Mouse (Mus musculus): Measurements from ENCODE around the gene Hmx2. TPM values are rescaled to one million over a fixed set of nuclear protein-coding genes. Genes with fewer than 3 reads are reported as not detected.

Hmx2 gene
- total and polyA plus RNA-seq, 2 experiments from 2014 or later = 0.56 to 0.99 TPM

- WGBS = under 1% methylated on average over 42 of the region's 42 CpGs
- no peaks in the 10 kb centered on the region for H3K36me3 ChIP-seq (ENCODE audit: insufficient read depth, low read length)
- no peak overlapping the region for H3K4me3 ChIP-seq (ENCODE audit: low read length)
- H3K4me1 ChIP-seq (ENCODE audit: insufficient read depth, low read length) = no peaks in the 10 kb centered on the region
- ATAC-seq (no peak), DNase-seq (ENCODE audit: low spot score) (no peak)
- no peak overlapping the region for H3K4me2 ChIP-seq (ENCODE audit: low read depth, low read length)
- H3K9ac ChIP-seq (replicated peaks; ENCODE audit: low read length) = no peak overlapping the region
- TF ChIP-seq CTCF (IDR thresholded peaks at IDR 0.05; ENCODE audit: low read depth) = no peak
- H3K27me3 ChIP-seq (ENCODE audit: insufficient read depth, low read length) = peaks cover 83% of the 10 kb centered on the region
- H3K27ac ChIP-seq = no peak overlapping the region
- no peaks in the 10 kb centered on the region for H3K9me3 ChIP-seq (ENCODE audit: low read length)
Observed at GRCm38 (mm10) chr7:131551931-131552741, 3.6 kb downstream of the Hmx2 start.

DNA sequence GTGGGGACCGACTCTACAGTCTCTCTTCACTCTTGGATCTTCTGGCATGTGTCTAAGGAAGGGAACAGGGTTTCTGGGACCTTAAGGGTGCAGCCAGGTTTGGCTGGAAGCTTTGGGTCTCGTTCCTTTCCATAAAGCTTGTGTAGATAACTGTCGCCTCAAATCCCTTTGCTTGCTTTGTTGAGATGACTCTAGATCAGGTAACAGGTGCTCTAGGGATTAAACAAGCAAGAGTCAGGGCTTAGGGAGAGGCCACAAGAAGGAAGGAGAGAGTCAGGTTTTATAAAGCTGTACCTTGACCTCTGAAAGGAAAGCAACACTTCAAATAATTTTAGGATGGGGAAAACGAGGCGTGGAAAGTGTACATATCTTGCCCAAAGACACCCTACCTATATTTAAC lies 4.2 kb downstream of the Hmx2 start:
- DNase-seq (ENCODE audit: low spot score) (no peak), ATAC-seq (no peak)
- no peaks in the 10 kb centered on the region for H3K4me1 ChIP-seq (ENCODE audit: insufficient read depth, low read length)
- H3K9ac ChIP-seq (replicated peaks; ENCODE audit: low read length) = no peak overlapping the region
- no peaks in the 10 kb centered on the region for H3K36me3 ChIP-seq (ENCODE audit: insufficient read depth, low read length)
- H3K27ac ChIP-seq = no peak overlapping the region
- TF ChIP-seq CTCF (IDR thresholded peaks at IDR 0.05; ENCODE audit: low read depth) = no peak
- WGBS = 2% methylated on average over 5 of the region's 5 CpGs
- no peak overlapping the region for H3K4me2 ChIP-seq (ENCODE audit: low read depth, low read length)
- H3K4me3 ChIP-seq (ENCODE audit: low read length) = no peak overlapping the region
- H3K9me3 ChIP-seq (ENCODE audit: low read length) = no peaks in the 10 kb centered on the region
- H3K27me3 ChIP-seq (ENCODE audit: insufficient read depth, low read length) = peaks cover 81% of the 10 kb centered on the region

DNA sequence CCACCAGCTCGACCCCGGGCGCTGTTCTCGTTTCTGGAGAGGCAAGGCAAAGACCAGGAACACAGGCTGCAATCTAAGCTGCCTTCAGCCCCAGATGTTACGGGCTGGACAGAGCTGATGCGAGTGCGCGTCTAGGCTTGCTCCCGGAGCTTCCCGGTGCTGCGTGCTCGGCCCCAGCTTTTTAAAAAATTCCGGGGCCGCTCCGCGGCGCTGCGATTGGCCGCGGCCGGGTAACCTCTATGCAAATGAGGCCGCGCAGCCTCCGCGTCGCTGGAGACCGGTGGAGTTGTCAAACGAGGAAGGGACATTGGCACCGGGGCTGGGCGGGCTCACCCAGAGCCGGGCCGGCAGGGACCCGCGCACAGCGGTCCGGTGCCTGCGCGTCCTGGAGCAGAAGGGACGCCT lies 5.2 kb downstream of the Hmx2 start:
- TF ChIP-seq CTCF (IDR thresholded peaks at IDR 0.05; ENCODE audit: low read depth) = no peak
- Histone ChIP-seq H3K4me1 (ENCODE audit: insufficient read depth, low read length) (no peaks in the 10 kb centered on the region), H3K4me2 (ENCODE audit: low read depth, low read length) (peak overlapping the region; percentile 40), H3K9me3 (ENCODE audit: low read length) (no peaks in the 10 kb centered on the region), H3K27me3 (ENCODE audit: insufficient read depth, low read length) (peaks cover 79% of the 10 kb centered on the region), H3K27ac (no peak overlapping the region), H3K9ac (replicated peaks; ENCODE audit: low read length) (no peak overlapping the region), H3K36me3 (ENCODE audit: insufficient read depth, low read length) (no peaks in the 10 kb centered on the region), H3K4me3 (ENCODE audit: low read length) (peak overlapping the region; percentile 27)
- no peak for DNase-seq (ENCODE audit: low spot score)
- ATAC-seq = peak; percentile 13; the same call in 1 of the 2 replicates
- under 1% methylated on average over 39 of the region's 39 CpGs for WGBS

GRCm38 (mm10) chr7:131554341-131555180 lies 6.0 kb downstream of the Hmx2 start:
- Histone ChIP-seq H3K9me3 (ENCODE audit: low read length) (no peaks in the 10 kb centered on the region), H3K36me3 (ENCODE audit: insufficient read depth, low read length) (no peaks in the 10 kb centered on the region), H3K9ac (replicated peaks; ENCODE audit: low read length) (no peak overlapping the region), H3K27me3 (ENCODE audit: insufficient read depth, low read length) (peaks cover 80% of the 10 kb centered on the region), H3K27ac (no peak overlapping the region), H3K4me2 (ENCODE audit: low read depth, low read length) (peak overlapping the region; percentile 40), H3K4me3 (ENCODE audit: low read length) (peak overlapping the region; percentile 27), H3K4me1 (ENCODE audit: insufficient read depth, low read length) (no peaks in the 10 kb centered on the region)
- no peak for DNase-seq (ENCODE audit: low spot score)
- ATAC-seq = peak; percentile 43; the same call in 1 of the 2 replicates
- no peak for TF ChIP-seq CTCF (IDR thresholded peaks at IDR 0.05; ENCODE audit: low read depth)
- WGBS = 1% methylated on average over 44 of the region's 45 CpGs

GRCm38 (mm10) chr7:131555301-131556081 lies 6.9 kb downstream of the Hmx2 start:
- H3K9me3 ChIP-seq (ENCODE audit: low read length) = no peaks in the 10 kb centered on the region
- H3K4me1 ChIP-seq (ENCODE audit: insufficient read depth, low read length) = no peaks in the 10 kb centered on the region
- under 1% methylated on average over 68 of the region's 68 CpGs for WGBS
- no peaks in the 10 kb centered on the region for H3K36me3 ChIP-seq (ENCODE audit: insufficient read depth, low read length)
- no peak overlapping the region for H3K27ac ChIP-seq
- ATAC-seq (no peak), DNase-seq (ENCODE audit: low spot score) (no peak)
- peak overlapping the region; percentile 29 for H3K4me2 ChIP-seq (ENCODE audit: low read depth, low read length)
- no peak for TF ChIP-seq CTCF (IDR thresholded peaks at IDR 0.05; ENCODE audit: low read depth)
- H3K9ac ChIP-seq (replicated peaks; ENCODE audit: low read length) = no peak overlapping the region
- H3K27me3 ChIP-seq (ENCODE audit: insufficient read depth, low read length) = peaks cover 72% of the 10 kb centered on the region
- 0 out of 2 replicates have a peak overlapping the region, but pooled peaks have one; percentile 3 for H3K4me3 ChIP-seq (ENCODE audit: low read length)

DNA sequence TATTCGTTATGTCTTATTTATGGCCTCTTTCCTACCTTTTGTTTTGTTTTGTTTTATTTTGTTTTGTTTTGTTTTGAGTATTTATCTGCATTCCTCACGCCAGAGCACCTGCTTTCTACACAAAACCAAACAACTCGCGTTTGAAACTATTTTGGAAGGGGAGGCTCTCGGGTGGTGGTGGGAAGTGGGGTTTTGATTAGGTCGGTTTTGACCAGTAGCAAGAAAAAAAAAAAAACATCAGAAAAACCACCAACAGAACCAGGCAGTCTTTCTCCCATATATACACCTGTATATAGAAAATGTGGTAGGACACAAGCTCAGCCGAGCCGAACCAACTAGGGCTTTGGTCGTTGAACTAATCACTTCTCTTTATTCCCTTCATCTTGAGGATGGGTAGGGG lies 7.5 kb downstream of the Hmx2 start:
- H3K4me2 ChIP-seq (ENCODE audit: low read depth, low read length) = no peak overlapping the region

More for the DNA sequence above, 7.5 kb downstream of the Hmx2 start:
- Histone ChIP-seq H3K9me3 (ENCODE audit: low read length) (no peaks in the 10 kb centered on the region), H3K27me3 (ENCODE audit: insufficient read depth, low read length) (peaks cover 65% of the 10 kb centered on the region), H3K27ac (no peak overlapping the region), H3K4me1 (ENCODE audit: insufficient read depth, low read length) (peaks cover 3% of the 10 kb centered on the region; the same call in 1 of the 2 replicates), H3K9ac (replicated peaks; ENCODE audit: low read length) (no peak overlapping the region), H3K36me3 (ENCODE audit: insufficient read depth, low read length) (no peaks in the 10 kb centered on the region), H3K4me3 (ENCODE audit: low read length) (no peak overlapping the region)
- 1% methylated on average over 9 of the region's 9 CpGs for WGBS
- ATAC-seq (no peak), DNase-seq (ENCODE audit: low spot score) (no peak)
- no peak for TF ChIP-seq CTCF (IDR thresholded peaks at IDR 0.05; ENCODE audit: low read depth)
